Mouse (Mus musculus) myocyte (in vitro differentiated cells): ENCODE results near the gene Kctd3.

Source experiments
- CEBPB ChIP-seq: IDR thresholded peaks from 2 replicates; pipeline ENCODE4 v1.6.1; 2011; ENCODE audit warnings: mild to moderate bottlenecking, moderate library complexity; ENCODE audit not compliant: poor library complexity, insufficient read depth, severe bottlenecking
- MAX ChIP-seq: IDR thresholded peaks from one replicate; pipeline ENCODE4 v1.6.1; 2011; ENCODE audit warnings: low read depth, mild to moderate bottlenecking, control low read depth
- MYOD1 ChIP-seq, 3 experiments: IDR thresholded peaks; one replicate each; pipeline ENCODE4 v1.6.1; 2011; ENCODE audit warnings: control low read depth in 2 of 3, low read depth in 2 of 3, mild to moderate bottlenecking in 2 of 3, moderate library complexity in 1 of 3; ENCODE audit not compliant: insufficient read length in 2 of 3, control insufficient read depth in 1 of 3
- MYOG ChIP-seq, 3 experiments: IDR thresholded peaks; one replicate each; pipeline ENCODE4 v1.6.1; 2011; ENCODE audit warnings: control low read depth in 2 of 3, low read depth in 2 of 3, mild to moderate bottlenecking in 2 of 3; ENCODE audit not compliant: insufficient read length in 2 of 3, control insufficient read depth in 1 of 3, insufficient read depth in 1 of 3
- POLR2A ChIP-seq: IDR thresholded peaks from one replicate; pipeline ENCODE4 v1.6.1; 2011; ENCODE audit warnings: low read depth, mild to moderate bottlenecking, control low read depth, moderate library complexity; ENCODE audit not compliant: insufficient read length
- TCF12 ChIP-seq: IDR thresholded peaks from one replicate; pipeline ENCODE4 v1.6.1; 2011; ENCODE audit warnings: mild to moderate bottlenecking, control low read depth; ENCODE audit not compliant: poor library complexity, insufficient read depth, severe bottlenecking
- TCF3 ChIP-seq: IDR thresholded peaks from one replicate; pipeline ENCODE4 v1.6.1; 2011; ENCODE audit warnings: low read depth, control low read depth; ENCODE audit not compliant: insufficient read length
- USF1 ChIP-seq: IDR thresholded peaks from one replicate; pipeline ENCODE4 v1.6.1; 2011; ENCODE audit warnings: low read depth, mild to moderate bottlenecking, control low read depth, moderate library complexity

- TF ChIP-seq MYOG (IDR thresholded peaks at IDR 0.05; ENCODE audit: control insufficient read depth in 1 of 3, insufficient read depth in 1 of 3, insufficient read length in 2 of 3, low read depth in 2 of 3) (no peak), POLR2A (no peak), MAX (no peak), TCF12 (no peak), USF1 (no peak), MYOD1 (IDR thresholded peaks at IDR 0.05; ENCODE audit: control insufficient read depth in 1 of 3, insufficient read length in 2 of 3, low read depth in 2 of 3) (no peak), CEBPB (no peak), TCF3 (no peak)
Measured at GRCm38 (mm10) chr1:188947794-188948193, 59.8 kb downstream of the Kctd3 start.
